ENCODE assay signal across 8 mouse cellular contexts in the genomic region with DNA sequence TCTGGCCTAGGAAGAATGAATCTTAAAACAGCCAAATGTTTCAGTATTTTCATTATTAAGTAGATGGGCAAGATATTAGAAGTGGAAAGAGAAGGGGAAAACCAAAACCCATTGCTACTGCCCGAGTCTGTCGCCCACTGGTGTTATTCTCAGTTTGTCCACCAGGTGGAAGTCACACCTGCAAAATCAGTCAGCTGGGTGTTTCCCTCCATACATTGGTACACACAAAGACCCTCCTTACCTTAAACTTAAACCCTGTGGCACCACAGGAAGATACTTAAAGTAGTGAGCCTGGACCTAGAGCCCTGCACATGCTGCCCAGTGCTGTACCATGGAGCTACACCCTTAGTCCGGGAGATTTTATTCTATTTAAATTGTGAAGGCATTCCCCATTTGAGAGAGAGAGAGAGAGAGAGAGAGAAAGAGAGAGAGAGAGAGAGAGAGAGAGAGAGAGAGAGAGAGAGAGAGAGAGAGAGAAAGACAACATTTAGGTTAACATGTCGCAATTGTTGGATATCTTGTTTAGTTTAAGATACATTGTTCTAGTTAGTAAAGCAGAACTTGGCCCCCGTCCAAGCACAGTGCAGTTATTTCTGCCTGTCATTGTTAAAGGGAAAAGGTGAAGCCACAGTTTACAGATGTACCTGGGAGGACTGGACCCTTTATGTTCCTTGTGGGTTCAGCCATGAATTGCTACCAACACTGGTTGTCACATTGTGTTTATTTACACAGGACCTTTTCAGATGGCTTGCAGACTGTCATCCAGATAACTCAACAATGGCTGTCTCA. TPM values are rescaled to one million over a fixed set of nuclear protein-coding genes. Genes with fewer than 3 reads are reported as not detected.
DNase-seq lines count a peak whose midpoint lies in the region; ATAC-seq lines count a peak whose summit lies in the region.

No protein-coding gene starts in this region.

- WGBS in neural tube, embryonic 15.5 days: 39% methylated on average over 5 of the region's 5 CpGs
- WGBS in embryonic facial prominence, embryonic 11.5 days: 43% methylated on average over 5 of the region's 5 CpGs
- WGBS in midbrain, embryonic 14.5 days: 46% methylated on average over 5 of the region's 5 CpGs

- no peaks in the 10 kb centered on the region for H3K27me3 ChIP-seq in neural tube, embryonic 15.5 days (replicated peaks)
- no peaks in the 10 kb centered on the region for H3K27me3 ChIP-seq in embryonic facial prominence, embryonic 11.5 days (ENCODE audit: control insufficient read depth, insufficient read depth, low read length)
- no peaks in the 10 kb centered on the region for H3K27me3 ChIP-seq in midbrain, embryonic 14.5 days (ENCODE audit: control insufficient read depth, insufficient read depth, low read length)

- H3K4me1 ChIP-seq in neural tube, embryonic 15.5 days: peaks cover 46% of the 10 kb centered on the region
- H3K4me1 ChIP-seq in embryonic facial prominence, embryonic 11.5 days (ENCODE audit: control insufficient read depth, insufficient read depth, low read length): no peaks in the 10 kb centered on the region; the same call in 1 of the 2 replicates
- H3K4me1 ChIP-seq in midbrain, embryonic 14.5 days (ENCODE audit: control insufficient read depth, insufficient read depth, low read length): peaks cover under 1% of the 10 kb centered on the region; the same call in 1 of the 2 replicates

- H3K9me3 ChIP-seq in neural tube, embryonic 15.5 days (replicated peaks): no peaks in the 10 kb centered on the region
- no peaks in the 10 kb centered on the region for H3K9me3 ChIP-seq in embryonic facial prominence, embryonic 11.5 days (replicated peaks; ENCODE audit: control insufficient read depth, low read length)
- H3K9me3 ChIP-seq in midbrain, embryonic 14.5 days (ENCODE audit: control insufficient read depth, low read length): no peaks in the 10 kb centered on the region

- ATAC-seq in neural tube, embryonic 15.5 days (ENCODE audit: low FRiP score): no peak
- no peak for ATAC-seq in embryonic facial prominence, embryonic 11.5 days (replicated peaks; ENCODE audit: insufficient number of reproducible peaks, low FRiP score, low TSS enrichment, low read depth)
- peak; percentile 66; the same call in 1 of the 2 replicates for ATAC-seq in midbrain, embryonic 14.5 days (ENCODE audit: low FRiP score, low TSS enrichment)

- DNase-seq in neural tube, embryonic 10.5 days (ENCODE audit: extremely low spot score, low spot score): peak; percentile 76
- peak; percentile 83 for DNase-seq in adrenal gland, postnatal 10 days
- DNase-seq in embryonic facial prominence, embryonic 11.5 days (ENCODE audit: low spot score): peak; percentile 81
- peak; percentile 85 to 89 for DNase-seq in heart, postnatal 10 days
- DNase-seq in left cerebral cortex, postnatal 14 days (ENCODE audit: low spot score in 2 of 2): peak; percentile 85 to 86
- DNase-seq in midbrain, embryonic 14.5 days: peak; percentile 88
- peak; percentile 54 for DNase-seq in testis, postnatal 14 days (ENCODE audit: low spot score)

- H3K4me3 ChIP-seq in neural tube, embryonic 15.5 days (replicated peaks): no peak overlapping the region
- H3K4me3 ChIP-seq in embryonic facial prominence, embryonic 11.5 days (ENCODE audit: low read depth, low read length): no peak overlapping the region
- no peak overlapping the region for H3K4me3 ChIP-seq in midbrain, embryonic 14.5 days (replicated peaks; ENCODE audit: low read depth, low read length)

- no peak overlapping the region for H3K4me2 ChIP-seq in neural tube, embryonic 15.5 days
- no peak overlapping the region for H3K4me2 ChIP-seq in embryonic facial prominence, embryonic 11.5 days (ENCODE audit: low read depth, low read length)
- H3K4me2 ChIP-seq in midbrain, embryonic 14.5 days (ENCODE audit: low read length): no peak overlapping the region

- H3K9ac ChIP-seq in neural tube, embryonic 15.5 days (replicated peaks): no peak overlapping the region
- H3K9ac ChIP-seq in embryonic facial prominence, embryonic 11.5 days (replicated peaks; ENCODE audit: low read length): no peak overlapping the region
- no peak overlapping the region for H3K9ac ChIP-seq in midbrain, embryonic 14.5 days (replicated peaks; ENCODE audit: low read length)

- H3K36me3 ChIP-seq in neural tube, embryonic 15.5 days: no peaks in the 10 kb centered on the region
- H3K36me3 ChIP-seq in embryonic facial prominence, embryonic 11.5 days (replicated peaks; ENCODE audit: control insufficient read depth, insufficient read depth, low read depth, low read length): no peaks in the 10 kb centered on the region
- no peaks in the 10 kb centered on the region for H3K36me3 ChIP-seq in midbrain, embryonic 14.5 days (ENCODE audit: control insufficient read depth, insufficient read depth, low read length)

- intact Hi-C loops in heart, postnatal 10 days (cut with DNase I): loop anchor here (1.0 to 5.0 kb wide), 4 partner anchors 134 to 420 kb away; no protein-coding TSS in a partner anchor
- intact Hi-C loops in left cerebral cortex, postnatal 14 days (cut with DNase I): loop anchor here (2.0 to 10.0 kb wide), 3 partner anchors 134 to 420 kb away; no protein-coding TSS in a partner anchor

- no peak overlapping the region for H3K27ac ChIP-seq in neural tube, embryonic 15.5 days (replicated peaks)
- no peak overlapping the region for H3K27ac ChIP-seq in embryonic facial prominence, embryonic 11.5 days (replicated peaks; ENCODE audit: low read depth, low read length)
- H3K27ac ChIP-seq in midbrain, embryonic 14.5 days (replicated peaks; ENCODE audit: low read depth, low read length): no peak overlapping the region

RNA-seq across cellular contexts. Expression of a gene that starts 16.0 kb away (rescaled TPM):
- 7.9 and 11.0 TPM in 2 replicates for polyA plus RNA-seq in neural tube, embryonic 15.5 days (2015; fragmentation: Nextera tagmentation; extraction: Ambion mirVana)
- total RNA-seq in adrenal gland, postnatal 10 days (2021): 100 to 1,000 TPM in 1 of 2 experiments, 10 to 100 TPM in 1; 86.3 to 159 TPM
- polyA plus RNA-seq in embryonic facial prominence, embryonic 11.5 days (2014; fragmentation: Nextera tagmentation; extraction: Ambion mirVana): 10.7 and 12.3 TPM in 2 replicates
- 10 to 100 TPM; 13.5 to 13.9 TPM for total RNA-seq in heart, postnatal 10 days (2021)
- 1 to 10 TPM; 5.0 to 6.9 TPM for total RNA-seq in left cerebral cortex, postnatal 14 days (2021)
- polyA plus RNA-seq in midbrain, embryonic 14.5 days (2014; fragmentation: Nextera tagmentation; extraction: Ambion mirVana): 5.6 and 8.0 TPM in 2 replicates

RNA-seq across cellular contexts. Expression of a gene that starts 16.2 kb away (rescaled TPM):
- 15.6 and 19.0 TPM in 2 replicates for polyA plus RNA-seq in neural tube, embryonic 15.5 days (2015; fragmentation: Nextera tagmentation; extraction: Ambion mirVana)
- 10 to 100 TPM; 43.9 to 48.6 TPM for total RNA-seq in adrenal gland, postnatal 10 days (2021)
- polyA plus RNA-seq in embryonic facial prominence, embryonic 11.5 days (2014; fragmentation: Nextera tagmentation; extraction: Ambion mirVana): 18.2 and 21.8 TPM in 2 replicates
- total RNA-seq in heart, postnatal 10 days (2021): 10 to 100 TPM; 14.5 to 15.0 TPM
- total RNA-seq in left cerebral cortex, postnatal 14 days (2021): 1 to 10 TPM; 7.9 to 8.5 TPM
- polyA plus RNA-seq in midbrain, embryonic 14.5 days (2014; fragmentation: Nextera tagmentation; extraction: Ambion mirVana): 11.7 and 11.9 TPM in 2 replicates

RNA-seq across cellular contexts. Expression of a gene that starts 16.4 kb away (rescaled TPM):
- 0.24 and 0.59 TPM in 2 replicates for polyA plus RNA-seq in neural tube, embryonic 15.5 days (2015; fragmentation: Nextera tagmentation; extraction: Ambion mirVana)
- total RNA-seq in adrenal gland, postnatal 10 days (2021): 1 to 10 TPM; 4.6 to 7.4 TPM
- 1.6 and 2.0 TPM in 2 replicates for polyA plus RNA-seq in embryonic facial prominence, embryonic 11.5 days (2014; fragmentation: Nextera tagmentation; extraction: Ambion mirVana)
- total RNA-seq in heart, postnatal 10 days (2021): 1 to 10 TPM in 1 of 2 experiments, not detected in 1; 1.1 TPM
- total RNA-seq in left cerebral cortex, postnatal 14 days (2021): not detected
- 1.3 TPM in 1 of 2 replicates, not detected in the other for polyA plus RNA-seq in midbrain, embryonic 14.5 days (2014; fragmentation: Nextera tagmentation; extraction: Ambion mirVana)

Comparison
In these comparisons a context has a peak if more than half of its experiments do, and no peak if none do; other contexts are left out.
1. RNA of a gene that starts 16.0 kb away (total RNA-seq): 86.3 to 159 TPM in adrenal gland, postnatal 10 days; 13.5 to 13.9 TPM in heart, postnatal 10 days and 5.0 to 6.9 TPM in left cerebral cortex, postnatal 14 days; every median in the first group is over 4 times any median in the second.
2. Peak in every context shown above with its lines, with median percentiles within 50 percentile points of each other: DNase-seq.